Mouse (Mus musculus) CH12.LX (cell line): ENCODE measurements around the gene Cyp24a1.
"Not testable (repeated sequence)": the region's sequence is repeated elsewhere in the genome, so short reads cannot be mapped to it uniquely, and the experiment has no call there.

Experiments
- EP300 ChIP-seq: IDR thresholded peaks from 2 replicates; pipeline ENCODE4 v1.6.1; 2011; ENCODE audit warnings: low read length, improper control_type of control experiment
- ETS1 ChIP-seq: conservative IDR thresholded peaks from 2 replicates; pipeline ENCODE4 v1.6.1; 2012; ENCODE audit warnings: low read depth, mild to moderate bottlenecking, inconsistent platforms, low read length, improper control_type of control experiment, moderate library complexity
- NRF1 ChIP-seq: IDR thresholded peaks from 2 replicates; pipeline ENCODE4 v1.6.1; 2014; ENCODE audit warnings: low read depth, mild to moderate bottlenecking, inconsistent platforms, low read length, improper control_type of control experiment, moderate library complexity
- TCF12 ChIP-seq: IDR thresholded peaks from 2 replicates; pipeline ENCODE4 v1.6.1; 2014; ENCODE audit warnings: low read depth, mild to moderate bottlenecking, inconsistent platforms, low read length, improper control_type of control experiment

GRCm38 (mm10) chr2:170453809-170454208 lies 43.1 kb downstream of the Cyp24a1 start:
- not testable (repeated sequence) for TF ChIP-seq EP300, TCF12, ETS1, NRF1
